In the genomic region with DNA sequence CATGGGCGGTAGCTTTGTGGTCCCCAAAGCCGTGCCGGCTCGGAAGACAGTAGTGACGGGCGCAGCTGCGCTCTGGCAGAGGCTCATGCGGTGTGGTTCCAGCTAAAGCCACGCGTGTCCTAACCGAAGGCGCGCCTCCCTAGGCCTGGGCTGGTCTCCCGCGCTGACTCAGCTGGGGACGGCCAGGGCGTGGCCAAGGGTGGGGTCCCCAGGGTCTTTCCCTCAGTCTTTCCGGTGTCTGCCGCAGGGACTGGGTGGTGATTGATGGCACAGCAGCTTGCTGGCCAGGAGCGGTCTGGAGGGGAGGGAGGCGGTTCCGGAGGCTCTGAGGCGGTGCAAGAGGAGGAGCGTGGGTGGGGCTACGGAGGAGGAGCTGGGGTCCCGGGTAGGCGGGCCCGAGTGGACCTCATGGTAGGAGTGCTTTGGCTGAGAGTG, we compare ENCODE assay signal across 8 mouse cellular contexts. TPM values are rescaled to one million over a fixed set of nuclear protein-coding genes. Genes with fewer than 3 reads are reported as not detected.
DNase-seq lines count a peak whose midpoint lies in the region; ATAC-seq lines count a peak whose summit lies in the region.

No protein-coding gene starts in this region.

- peak overlapping the region; percentile 57 for H3K4me3 ChIP-seq in heart, embryonic 12.5 days
- peak overlapping the region; percentile 62 for H3K4me3 ChIP-seq in kidney, embryonic 16.5 days (ENCODE audit: low read length)
- H3K4me3 ChIP-seq in liver, embryonic 13.5 days (replicated peaks): peak overlapping the region; percentile 61
- H3K4me3 ChIP-seq in stomach, embryonic 15.5 days (replicated peaks): peak overlapping the region; percentile 61

- WGBS in heart, embryonic 12.5 days: under 1% methylated on average over 28 of the region's 28 CpGs
- under 1% methylated on average over 28 of the region's 28 CpGs for WGBS in kidney, embryonic 16.5 days
- WGBS in liver, embryonic 13.5 days (ENCODE audit: insufficient replicate concordance): under 1% methylated on average over 28 of the region's 28 CpGs
- WGBS in stomach, embryonic 15.5 days: under 1% methylated on average over 28 of the region's 28 CpGs

- no peaks in the 10 kb centered on the region for H3K36me3 ChIP-seq in heart, embryonic 12.5 days
- no peaks in the 10 kb centered on the region for H3K36me3 ChIP-seq in kidney, embryonic 16.5 days (ENCODE audit: insufficient read depth, low read length)
- no peaks in the 10 kb centered on the region for H3K36me3 ChIP-seq in liver, embryonic 13.5 days
- no peaks in the 10 kb centered on the region for H3K36me3 ChIP-seq in stomach, embryonic 15.5 days

- H3K27me3 ChIP-seq in heart, embryonic 12.5 days (replicated peaks): no peaks in the 10 kb centered on the region
- H3K27me3 ChIP-seq in kidney, embryonic 16.5 days (ENCODE audit: insufficient read depth, low read length): no peaks in the 10 kb centered on the region
- peaks cover 21% of the 10 kb centered on the region for H3K27me3 ChIP-seq in liver, embryonic 13.5 days
- H3K27me3 ChIP-seq in stomach, embryonic 15.5 days (replicated peaks): no peaks in the 10 kb centered on the region

- peak overlapping the region; percentile 80 for H3K4me2 ChIP-seq in heart, embryonic 12.5 days
- H3K4me2 ChIP-seq in kidney, embryonic 16.5 days (replicated peaks; ENCODE audit: low read depth, low read length): peak overlapping the region; percentile 78
- peak overlapping the region; percentile 82 for H3K4me2 ChIP-seq in liver, embryonic 13.5 days
- peak overlapping the region; percentile 81 for H3K4me2 ChIP-seq in stomach, embryonic 15.5 days

- DNase-seq in A20 (ENCODE audit: low read depth, low spot score): peak; percentile 99
- DNase-seq in adrenal gland, postnatal 36 days: peak; percentile 97
- peak; percentile 84 for DNase-seq in liver, embryonic 13.5 days
- DNase-seq in natural killer cell, adult 2 months (ENCODE audit: low spot score in 2 of 2): peak; percentile 95 to 99

- peak overlapping the region; percentile 71 for H3K9ac ChIP-seq in heart, embryonic 12.5 days
- peak overlapping the region; percentile 76 for H3K9ac ChIP-seq in kidney, embryonic 16.5 days (replicated peaks; ENCODE audit: low read length)
- peak overlapping the region; percentile 69 for H3K9ac ChIP-seq in liver, embryonic 13.5 days
- H3K9ac ChIP-seq in stomach, embryonic 15.5 days: peak overlapping the region; percentile 12; the same call in 1 of the 2 replicates

- H3K27ac ChIP-seq in heart, embryonic 12.5 days (ENCODE audit: poor library complexity, severe bottlenecking): peak overlapping the region; percentile 90
- H3K27ac ChIP-seq in kidney, embryonic 16.5 days (ENCODE audit: low read length): peak overlapping the region; percentile 91; the same call in 1 of the 2 replicates
- no peak overlapping the region; the same call in none of the 2 replicates for H3K27ac ChIP-seq in liver, embryonic 13.5 days
- peak overlapping the region; percentile 90 for H3K27ac ChIP-seq in stomach, embryonic 15.5 days

- H3K4me1 ChIP-seq in heart, embryonic 12.5 days (replicated peaks): peaks cover 80% of the 10 kb centered on the region
- H3K4me1 ChIP-seq in kidney, embryonic 16.5 days (ENCODE audit: insufficient read depth, low read length): peaks cover 56% of the 10 kb centered on the region
- peaks cover 67% of the 10 kb centered on the region for H3K4me1 ChIP-seq in liver, embryonic 13.5 days (replicated peaks)
- H3K4me1 ChIP-seq in stomach, embryonic 15.5 days: peaks cover 48% of the 10 kb centered on the region

- peak; percentile 43 for ATAC-seq in erythroblast, adult 5-6 weeks (replicated peaks; ENCODE audit: low FRiP score, poor library complexity, severe bottlenecking)
- ATAC-seq in heart, embryonic 12.5 days (ENCODE audit: insufficient number of reproducible peaks, low FRiP score): peak; percentile 92
- peak; percentile 96 for ATAC-seq in kidney, embryonic 16.5 days (ENCODE audit: low FRiP score, low TSS enrichment)
- peak; percentile 89 for ATAC-seq in liver, embryonic 13.5 days (ENCODE audit: low read depth)
- peak; percentile 94 for ATAC-seq in stomach, embryonic 15.5 days (ENCODE audit: insufficient read depth, low FRiP score, low read depth)

- H3K9me3 ChIP-seq in heart, embryonic 12.5 days (replicated peaks): no peaks in the 10 kb centered on the region
- no peaks in the 10 kb centered on the region for H3K9me3 ChIP-seq in kidney, embryonic 16.5 days (ENCODE audit: low read length)
- H3K9me3 ChIP-seq in liver, embryonic 13.5 days (replicated peaks): no peaks in the 10 kb centered on the region
- H3K9me3 ChIP-seq in stomach, embryonic 15.5 days: no peaks in the 10 kb centered on the region

RNA-seq across cellular contexts. Expression of a gene that starts 54.2 kb away (rescaled TPM):
- 10 to 100 TPM; 56.6 to 59.1 TPM for total RNA-seq in adrenal gland, postnatal 36 days (2021)
- 16.9 and 26.1 TPM in 2 replicates for total RNA-seq in erythroblast, adult 5-6 weeks (2015; ENCODE audit: low replicate concordance)
- total RNA-seq in erythroblast, adult 5-6 weeks (2017; ENCODE audit: low replicate concordance): 28.5 and 33.3 TPM in 2 replicates
- 151 and 161 TPM in 2 replicates for polyA plus RNA-seq in heart, embryonic 12.5 days (2016; fragmentation: Nextera tagmentation; extraction: Ambion mirVana)
- 45.9 and 50.8 TPM in 2 replicates for polyA plus RNA-seq in kidney, embryonic 16.5 days (2015; fragmentation: Nextera tagmentation; extraction: Ambion mirVana)
- 12.9 and 15.9 TPM in 2 replicates for polyA plus RNA-seq in liver, embryonic 13.5 days (2015; fragmentation: Nextera tagmentation; extraction: Ambion mirVana)
- polyA plus RNA-seq in stomach, embryonic 15.5 days (2015; fragmentation: Nextera tagmentation; extraction: Ambion mirVana): 64.9 and 65.4 TPM in 2 replicates

Comparison
In these comparisons a context has a peak if more than half of its experiments do, and no peak if none do; other contexts are left out.
1. ATAC-seq: peak in every context shown above with its lines; median percentile 96 in kidney, embryonic 16.5 days; 94 in stomach, embryonic 15.5 days; 92 in heart, embryonic 12.5 days; 89 in liver, embryonic 13.5 days; 43 in erythroblast, adult 5-6 weeks.
2. H3K9ac ChIP-seq: peak in every context shown above with its lines; median percentile 76 in kidney, embryonic 16.5 days; 71 in heart, embryonic 12.5 days; 69 in liver, embryonic 13.5 days; 12 in stomach, embryonic 15.5 days.